Mouse (Mus musculus) heart, embryonic 14.5 days (tissue): ENCODE results near the gene Sec11a. TPM values are rescaled to one million over a fixed set of nuclear protein-coding genes. Genes with fewer than 3 reads are reported as not detected.

Experiments used
- ATAC-seq: fragments of 200-750 bp; cut with Nextera tagmentation; 2 replicates; pipeline ENCODE4 v1.8.0; 2017; ENCODE audit warnings: low read depth, moderate TSS enrichment; ENCODE audit not compliant: insufficient number of reproducible peaks, insufficient read depth, low FRiP score
- H3K27ac ChIP-seq, 2 experiments: fragments of 200-500 bp in 1 of 2; fragments of 300-500 bp in 1 of 2; sonication (generic) in 1 of 2; replicated peaks in 1 of 2; 2 replicates each; pipeline ENCODE4 v1.5.1; 2012 to 2014; ENCODE audit warnings: low read depth in 2 of 2, low read length in 2 of 2, control low read depth in 1 of 2, mild to moderate bottlenecking in 1 of 2, mixed read lengths in 1 of 2; ENCODE audit not compliant: control insufficient read depth in 1 of 2, insufficient read depth in 1 of 2
- H3K27me3 ChIP-seq: fragments of 300-500 bp; sonication (generic); 2 replicates; pipeline ENCODE4 v1.6.1; 2014; ENCODE audit warnings: mild to moderate bottlenecking, low read length, control low read depth; ENCODE audit not compliant: control insufficient read depth, insufficient read depth
- H3K36me3 ChIP-seq: fragments of 300-500 bp; sonication (generic); 2 replicates; pipeline ENCODE4 v1.6.1; 2014; ENCODE audit warnings: mild to moderate bottlenecking, control low read depth, low read length, mixed read lengths; ENCODE audit not compliant: control insufficient read depth, insufficient read depth
- H3K4me1 ChIP-seq, 2 experiments: fragments of 200-500 bp in 1 of 2; fragments of 300-500 bp in 1 of 2; sonication (generic) in 1 of 2; 2 replicates each; pipeline ENCODE4 v1.6.1; 2012 to 2014; ENCODE audit warnings: low read length in 2 of 2, control low read depth in 1 of 2, mixed read lengths in 1 of 2; ENCODE audit not compliant: control insufficient read depth in 2 of 2, insufficient read depth in 2 of 2
- H3K4me2 ChIP-seq: fragments of 300-500 bp; sonication (generic); 2 replicates; pipeline ENCODE4 v1.6.1; 2014; ENCODE audit warnings: mild to moderate bottlenecking, low read length
- H3K4me3 ChIP-seq, 2 experiments: fragments of 200-500 bp in 1 of 2; fragments of 300-500 bp in 1 of 2; sonication (generic) in 1 of 2; 2 replicates each; pipeline ENCODE4 v1.5.1; 2012 to 2014; ENCODE audit warnings: low read length in 2 of 2, mild to moderate bottlenecking in 2 of 2, control low read depth in 1 of 2, low read depth in 1 of 2, moderate library complexity in 1 of 2; ENCODE audit not compliant: control insufficient read depth in 1 of 2, insufficient read depth in 1 of 2
- H3K9ac ChIP-seq: fragments of 300-500 bp; sonication (generic); 2 replicates; pipeline ENCODE4 v1.6.1; 2014; ENCODE audit warnings: mild to moderate bottlenecking, low read length
- H3K9me3 ChIP-seq: fragments of 300-500 bp; sonication (generic); 2 replicates; pipeline ENCODE4 v1.6.1; 2016; ENCODE audit warnings: low read length, control low read depth; ENCODE audit not compliant: control insufficient read depth
- WGBS: fragments of 180-500 bp; shearing (Covaris S2); extraction: QIAGEN DNeasy Blood & Tissue Kit; methylation state at CpG from one replicate; pipeline ENCODE4 v1.1.7; 2014; 5-methylcytosine and 5-hydroxymethylcytosine counted together
- polyA plus RNA-seq: library from polyadenylated mRNA; unstranded; fragments of >200 nt; fragmentation: Nextera tagmentation; extraction: Ambion mirVana; gene quantifications from 2 replicates; pipeline ENCODE4 v1.2.1, GENCODE M21; 2014

Gene Sec11a
- polyA plus RNA-seq, 1 experiment from 2014 or later: 138 TPM

- Histone ChIP-seq H3K27ac (no peak overlapping the region), H3K36me3 (peaks cover 4% of the 10 kb centered on the region), H3K9ac (no peak overlapping the region), H3K4me1 (peaks cover 17 to 18% of the 10 kb centered on the region in 2 experiments), H3K9me3 (no peaks in the 10 kb centered on the region), H3K4me3 (no peak overlapping the region), H3K27me3 (no peaks in the 10 kb centered on the region), H3K4me2 (no peak overlapping the region)
- WGBS: 17% methylated on average over 1 of the region's 1 CpGs
- no peak for ATAC-seq
These were observed 61.9 kb downstream of the Sec11a start for GRCm38 (mm10) chr7:80885666-80886065.

DNA sequence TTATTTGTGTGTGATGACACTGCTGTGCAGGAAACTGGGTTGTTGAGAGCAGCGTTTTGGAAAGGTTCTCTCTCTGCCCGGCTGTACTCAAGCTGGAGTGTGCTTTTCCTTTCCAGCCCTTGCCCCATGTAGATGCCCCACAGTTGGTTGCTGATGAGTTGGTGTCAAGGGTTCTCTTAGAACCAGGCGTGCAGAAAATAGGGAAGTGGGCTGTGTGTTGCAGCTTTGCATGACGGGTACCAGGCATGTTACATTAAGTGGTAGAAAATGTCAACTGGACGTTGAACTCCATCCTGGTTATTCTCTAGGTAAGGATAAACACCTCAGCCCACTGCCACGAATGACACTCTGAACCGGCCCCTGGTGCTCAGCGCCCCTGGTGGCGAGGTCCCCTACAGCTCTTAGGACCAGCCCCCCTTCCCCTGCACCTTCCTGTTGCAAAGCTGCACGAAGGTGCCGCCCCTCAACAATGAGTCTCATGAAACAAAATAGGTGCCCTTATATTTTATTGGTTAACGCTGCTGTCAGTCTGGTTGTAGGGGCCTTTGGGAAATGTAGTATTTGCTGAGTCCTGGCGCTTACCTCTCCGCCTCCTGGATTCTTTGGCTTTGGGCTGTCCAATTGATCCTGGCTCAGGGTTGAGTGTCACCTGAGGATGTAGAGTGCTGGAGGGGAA is 64.6 kb downstream of the Sec11a start:
- 23% methylated on average over 14 of the region's 14 CpGs for WGBS

GRCm38 (mm10) chr7:80875727-80876126 is 71.9 kb downstream of the Sec11a start:
- no peaks in the 10 kb centered on the region for H3K27me3 ChIP-seq
- H3K4me3 ChIP-seq: no peak overlapping the region
- no peak overlapping the region for H3K4me2 ChIP-seq
- WGBS: 55% methylated on average over 37 of the region's 37 CpGs
- ATAC-seq: no peak
- H3K9ac ChIP-seq: no peak overlapping the region
- peaks cover 68% of the 10 kb centered on the region for H3K36me3 ChIP-seq
- no peaks in the 10 kb centered on the region for H3K9me3 ChIP-seq
- H3K4me1 ChIP-seq: no peaks in the 10 kb centered on the region
- no peak overlapping the region for H3K27ac ChIP-seq

More for the DNA sequence above, 64.6 kb downstream of the Sec11a start:
- H3K9ac ChIP-seq: no peak overlapping the region
- H3K4me1 ChIP-seq: peaks cover 5 to 8% of the 10 kb centered on the region in 2 experiments; a peak in 3 of 4 replicates
- no peaks in the 10 kb centered on the region for H3K9me3 ChIP-seq
- H3K4me3 ChIP-seq: peak overlapping the region; percentile 12 to 16; a peak in 3 of 4 replicates
- ATAC-seq: peak; percentile 69
- H3K4me2 ChIP-seq: peak overlapping the region; percentile 57
- no peak overlapping the region for H3K27ac ChIP-seq
- H3K36me3 ChIP-seq: no peaks in the 10 kb centered on the region; the same call in 1 of the 2 replicates
- H3K27me3 ChIP-seq: no peaks in the 10 kb centered on the region

DNA sequence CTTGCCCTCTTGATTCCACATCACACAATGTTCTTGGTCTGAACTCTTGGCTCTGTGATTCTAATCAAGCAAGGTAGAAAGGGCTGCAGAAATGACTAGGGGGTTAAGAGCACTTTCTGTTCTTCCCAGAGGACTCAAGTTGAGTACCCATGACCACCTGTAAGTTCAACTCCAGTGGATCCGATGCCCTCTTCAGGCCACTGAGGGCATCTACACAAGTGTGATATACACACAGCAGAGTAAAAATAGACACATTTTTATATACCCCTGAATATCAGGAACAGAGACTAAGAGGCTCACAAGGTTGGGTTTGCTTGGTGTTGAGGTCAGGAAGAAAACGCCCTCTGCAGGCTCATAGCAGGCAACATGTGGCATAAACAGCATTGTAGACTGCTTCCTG is 73.9 kb downstream of the Sec11a start:
- no peak for ATAC-seq
- no peak overlapping the region for H3K4me2 ChIP-seq
- H3K27ac ChIP-seq: no peak overlapping the region
- no peak overlapping the region for H3K4me3 ChIP-seq
- no peaks in the 10 kb centered on the region for H3K9me3 ChIP-seq
- no peak overlapping the region for H3K9ac ChIP-seq
- 90% methylated on average over 2 of the region's 2 CpGs for WGBS
- H3K4me1 ChIP-seq: no peaks in the 10 kb centered on the region
- H3K27me3 ChIP-seq: no peaks in the 10 kb centered on the region
- H3K36me3 ChIP-seq: peaks cover 89% of the 10 kb centered on the region

- no peaks in the 10 kb centered on the region for H3K9me3 ChIP-seq
- 95% methylated on average over 5 of the region's 5 CpGs for WGBS
- no peak overlapping the region for H3K4me3 ChIP-seq
- H3K27ac ChIP-seq: no peak overlapping the region
- no peaks in the 10 kb centered on the region for H3K4me1 ChIP-seq
- peaks cover 94% of the 10 kb centered on the region for H3K36me3 ChIP-seq
- no peak for ATAC-seq
- H3K27me3 ChIP-seq: no peaks in the 10 kb centered on the region
- no peak overlapping the region for H3K4me2 ChIP-seq
- H3K9ac ChIP-seq: no peak overlapping the region
These were observed 74.5 kb downstream of the Sec11a start for GRCm38 (mm10) chr7:80873038-80873437.

DNA sequence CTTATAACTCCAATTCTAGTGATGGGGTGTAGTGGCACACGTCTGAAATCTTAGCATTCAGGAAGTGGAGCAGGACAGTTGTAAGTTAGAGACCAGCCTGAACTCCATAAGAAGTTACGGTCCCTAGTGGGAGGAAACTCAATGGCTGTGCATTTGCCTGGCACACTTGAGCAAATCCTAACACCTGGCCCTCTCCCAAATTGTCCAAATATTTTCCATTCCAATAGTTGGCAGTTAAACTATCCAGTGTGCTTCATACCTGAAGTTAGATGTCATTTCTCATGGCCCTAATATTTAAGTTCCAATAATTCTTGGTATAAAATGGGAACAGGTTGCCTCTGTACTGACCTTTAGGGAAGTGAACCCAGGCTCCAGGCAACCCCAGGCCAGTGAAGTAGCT is 78.9 kb downstream of the Sec11a start:
- no peaks in the 10 kb centered on the region for H3K9me3 ChIP-seq
- H3K4me2 ChIP-seq: no peak overlapping the region
- no peak for ATAC-seq
- peaks cover 93% of the 10 kb centered on the region for H3K36me3 ChIP-seq
- no peak overlapping the region for H3K9ac ChIP-seq
- 82% methylated on average over 2 of the region's 2 CpGs for WGBS
- H3K4me1 ChIP-seq: peaks cover 4 to 16% of the 10 kb centered on the region in 2 experiments; a peak in 3 of 4 replicates
- H3K27me3 ChIP-seq: no peaks in the 10 kb centered on the region
- no peak overlapping the region for H3K4me3 ChIP-seq
- H3K27ac ChIP-seq: no peak overlapping the region

GRCm38 (mm10) chr7:80866514-80867147 is 80.9 kb downstream of the Sec11a start:
- Histone ChIP-seq H3K4me2 (no peak overlapping the region), H3K4me3 (no peak overlapping the region), H3K4me1 (peaks cover 7 to 31% of the 10 kb centered on the region in 2 experiments), H3K9me3 (no peaks in the 10 kb centered on the region), H3K36me3 (peaks cover 81% of the 10 kb centered on the region), H3K9ac (no peak overlapping the region), H3K27me3 (no peaks in the 10 kb centered on the region), H3K27ac (no peak overlapping the region)
- ATAC-seq: no peak
- 61% methylated on average over 7 of the region's 7 CpGs for WGBS
